Mouse (Mus musculus) testis, adult 2 months (tissue): ENCODE results near the gene Atg13.

Source experiments
- CTCF ChIP-seq: fragments of 200-500 bp; IDR thresholded peaks from 2 replicates; pipeline ENCODE4 v1.5.1; 2012; ENCODE audit warnings: low read depth, mild to moderate bottlenecking, inconsistent platforms, low read length, moderate library complexity; ENCODE audit not compliant: control insufficient read depth, insufficient read depth, insufficient replicate concordance
- POLR2A ChIP-seq: fragments of 200-500 bp; IDR thresholded peaks from 2 replicates; pipeline ENCODE4 v1.6.1; 2012; ENCODE audit warnings: low read depth, mild to moderate bottlenecking, inconsistent platforms, low read length, moderate library complexity; ENCODE audit not compliant: control insufficient read depth

GRCm38 (mm10) chr2:91666386-91666910 lies 43.9 kb downstream of the Atg13 start:
- no peak for TF ChIP-seq POLR2A
- TF ChIP-seq CTCF: no peak
